Mouse (Mus musculus): Measurements from ENCODE around the gene Prkcsh.

Prkcsh gene

DNA sequence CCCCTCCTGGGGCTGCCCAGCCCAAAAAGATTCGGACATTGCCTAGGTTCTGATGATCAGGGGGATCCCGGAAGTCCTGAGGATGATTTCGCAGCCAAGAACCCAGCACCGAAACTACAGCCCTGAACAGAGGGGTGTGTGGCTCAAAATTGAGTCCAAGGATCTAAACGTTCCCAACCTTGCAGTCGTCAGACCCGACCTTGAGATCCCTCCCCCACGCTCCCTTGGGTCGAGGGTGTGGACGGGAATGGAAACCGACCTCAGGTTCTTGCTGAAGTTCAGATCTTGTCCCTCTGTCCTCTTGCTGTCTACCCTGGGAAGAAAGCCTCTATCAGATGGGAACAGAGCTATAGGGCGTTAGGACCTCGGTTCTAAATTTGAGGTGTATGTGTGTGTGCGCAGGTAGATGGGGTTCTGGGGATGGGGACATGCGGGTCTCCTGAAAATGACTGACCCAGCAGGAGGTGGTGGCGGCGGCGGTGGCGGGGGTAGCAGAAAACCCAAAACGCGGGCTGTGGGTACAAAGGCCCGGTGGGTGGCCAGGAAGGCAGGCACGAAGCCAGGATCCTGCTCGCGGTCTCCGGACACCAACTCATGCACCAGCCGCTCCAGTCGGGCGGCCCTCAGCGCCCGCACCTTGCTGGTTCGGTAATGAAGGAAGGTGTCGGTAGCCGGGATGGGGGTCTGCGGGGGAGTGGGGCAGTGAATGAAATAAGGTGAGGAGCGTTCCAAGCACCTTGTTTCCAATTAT lies 14.8 kb upstream of the Prkcsh start:
- peak; percentile 28 for DNase-seq (ENCODE audit: low read depth, low spot score)

DNA sequence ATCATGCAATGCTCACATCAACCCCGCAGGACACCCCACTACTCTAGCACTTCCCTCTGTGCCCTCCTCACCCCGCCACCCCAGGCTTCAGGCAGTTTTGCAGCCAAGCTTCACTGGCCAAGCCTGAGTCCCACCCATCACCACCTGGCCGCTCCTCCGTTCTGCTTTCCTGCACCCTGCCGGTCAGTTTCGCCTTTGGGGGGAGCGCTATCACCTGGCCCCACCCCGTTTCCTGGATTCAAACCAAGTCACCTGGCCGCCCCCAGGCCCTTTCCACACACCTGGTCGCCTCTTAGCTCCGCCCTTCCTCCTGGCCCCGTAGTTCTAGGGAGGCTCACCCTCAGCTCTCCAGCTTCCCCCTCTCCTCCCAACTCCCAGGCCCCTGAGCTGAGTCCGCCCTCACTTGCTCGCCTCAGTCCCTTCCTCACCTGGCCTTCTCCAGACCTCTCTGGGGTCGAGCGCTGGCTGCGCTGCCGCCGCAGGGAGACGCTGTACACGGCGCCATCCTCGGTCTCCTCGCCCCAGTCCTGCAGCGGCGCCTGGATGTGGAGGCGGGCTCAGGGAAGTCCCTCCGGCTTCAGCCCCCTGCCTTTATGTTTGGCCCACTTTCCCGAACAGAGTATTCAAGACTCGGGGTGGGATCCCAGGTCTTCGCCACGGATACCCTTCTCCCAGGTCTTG lies 14.0 kb upstream of the Prkcsh start:
- peak; percentile 24 for DNase-seq (ENCODE audit: low read depth, low spot score)

DNA sequence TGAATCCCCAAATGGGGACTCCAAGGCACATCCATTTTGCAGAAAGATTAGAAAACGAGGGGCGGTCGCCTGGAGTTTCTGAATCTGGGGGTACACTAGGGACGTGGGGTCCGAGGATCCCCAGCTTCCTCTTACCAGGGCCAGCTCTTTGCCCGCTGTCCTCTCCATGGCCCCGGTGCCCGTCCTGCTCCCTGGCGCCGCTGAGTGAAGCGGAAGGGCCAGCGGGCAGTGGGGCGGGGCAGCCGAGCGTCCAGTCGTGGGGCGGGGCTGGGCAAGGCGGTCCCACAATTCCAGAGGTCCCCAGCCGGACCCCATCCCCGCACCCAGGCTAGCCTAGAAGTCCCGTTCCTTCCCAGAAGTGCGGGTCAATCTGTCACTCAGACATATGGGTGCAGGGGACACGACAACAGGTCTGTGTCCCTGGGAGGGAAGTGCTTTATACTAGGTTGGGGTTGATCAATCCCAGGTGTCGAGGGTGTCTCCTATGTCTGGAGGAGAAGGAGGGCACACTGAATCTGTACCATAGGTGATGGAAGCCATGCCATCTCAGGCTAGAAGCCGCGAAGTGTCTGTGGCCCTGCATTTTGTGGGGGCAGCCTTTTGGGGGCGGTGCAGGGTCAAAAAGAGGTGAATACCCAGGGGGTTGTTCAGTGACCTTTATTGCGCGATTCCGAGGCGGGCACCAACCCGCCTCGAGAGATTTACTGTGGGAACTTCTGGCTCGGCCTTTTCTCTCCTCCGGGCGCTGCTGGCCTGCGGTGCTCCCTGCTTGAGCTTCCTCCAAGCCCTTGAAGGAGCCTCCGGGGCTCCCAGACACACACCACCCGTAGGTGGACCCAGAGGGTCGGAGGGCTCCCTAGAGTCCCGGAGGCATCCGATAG lies 13.1 kb upstream of the Prkcsh start, which contains the start of gene Rgl3:
Gene Rgl3 (minus strand): TSS at position 217 of the 881 bp plus-strand sequence.
- DNase-seq (ENCODE audit: low read depth, low spot score) = no peak

- DNase-seq (ENCODE audit: low read depth, low spot score) = no peak
These were observed 10.4 kb upstream of the Prkcsh start for GRCm38 (mm10) chr9:21992227-21992626.

DNA sequence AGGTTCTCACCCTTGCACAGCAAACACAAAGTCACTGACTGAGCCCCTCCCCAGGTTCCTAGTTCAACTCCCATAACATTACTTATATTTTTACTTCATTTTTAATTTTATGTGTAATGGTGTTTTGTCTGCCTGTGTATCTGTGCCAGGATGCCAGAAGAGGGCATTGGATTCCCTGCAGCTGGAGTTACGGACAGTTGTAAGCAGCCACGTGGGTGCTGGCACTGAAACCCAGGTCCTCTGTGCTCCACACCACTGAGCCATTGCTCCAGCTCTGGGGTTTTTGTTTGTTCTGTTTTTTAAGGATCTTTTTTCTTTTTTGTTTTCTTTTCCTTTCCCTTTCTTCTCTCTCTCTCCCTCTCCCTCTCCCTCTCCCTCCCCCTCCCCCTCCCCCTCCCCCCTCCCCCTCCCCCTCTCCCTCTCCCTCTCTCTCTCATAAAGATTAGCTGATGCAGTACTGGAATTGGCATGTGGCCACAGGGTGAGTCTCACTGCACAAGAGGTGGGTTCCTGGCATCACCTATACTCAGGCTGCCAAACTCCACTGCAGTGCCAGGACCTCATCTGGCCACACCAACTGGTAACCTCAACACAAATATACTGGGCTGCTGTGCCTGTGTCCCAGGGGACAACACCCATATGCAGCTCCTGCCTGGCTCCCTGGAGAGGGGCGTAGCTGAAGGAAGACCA lies 6.3 kb upstream of the Prkcsh start:
- DNase-seq (ENCODE audit: low read depth, low spot score) = no peak

DNA sequence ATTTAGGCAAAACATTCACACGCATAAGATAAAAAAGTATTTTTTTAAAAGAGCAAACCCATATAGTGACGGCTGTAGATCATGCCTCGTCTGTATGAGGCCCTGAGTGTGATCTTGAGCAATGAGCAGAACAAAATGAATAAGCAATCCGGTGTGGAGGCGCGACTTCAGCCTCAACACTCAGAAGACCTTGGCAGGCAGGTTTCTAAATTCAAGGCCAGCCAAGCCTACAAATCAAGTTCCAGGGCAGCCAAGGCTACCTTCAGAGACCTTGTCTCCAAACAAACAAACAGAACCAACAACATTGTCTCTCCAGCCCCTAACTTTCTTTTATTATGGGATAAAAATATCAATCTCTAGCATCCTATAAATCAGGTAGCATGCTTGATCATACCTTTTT lies 2.3 kb upstream of the Prkcsh start:
- no peak for DNase-seq (ENCODE audit: low read depth, low spot score)

GRCm38 (mm10) chr9:22001633-22002032 lies 973 bp upstream of the Prkcsh start:
- DNase-seq (ENCODE audit: low read depth, low spot score) = peak; percentile 34

DNA sequence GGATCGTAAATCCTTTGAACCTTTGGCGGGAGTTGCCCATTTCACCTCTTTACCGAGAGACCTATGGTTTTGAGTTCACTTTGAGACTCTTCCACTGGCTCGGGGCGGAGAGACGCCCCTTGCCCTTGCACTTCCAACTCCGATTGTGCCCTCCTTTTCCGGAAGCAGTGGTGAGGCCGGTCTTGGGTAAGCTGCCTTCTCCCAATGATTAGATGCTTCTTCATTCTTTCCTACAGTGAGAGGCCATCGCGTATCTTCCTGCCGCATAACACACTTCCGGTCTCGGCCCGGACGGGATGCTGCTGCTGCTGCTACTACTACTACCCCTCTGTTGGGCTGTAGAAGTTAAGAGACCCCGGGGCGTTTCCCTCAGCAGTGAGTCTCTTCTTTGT lies 553 bp downstream of the Prkcsh start:
- DNase-seq (ENCODE audit: low read depth, low spot score) = no peak

DNA sequence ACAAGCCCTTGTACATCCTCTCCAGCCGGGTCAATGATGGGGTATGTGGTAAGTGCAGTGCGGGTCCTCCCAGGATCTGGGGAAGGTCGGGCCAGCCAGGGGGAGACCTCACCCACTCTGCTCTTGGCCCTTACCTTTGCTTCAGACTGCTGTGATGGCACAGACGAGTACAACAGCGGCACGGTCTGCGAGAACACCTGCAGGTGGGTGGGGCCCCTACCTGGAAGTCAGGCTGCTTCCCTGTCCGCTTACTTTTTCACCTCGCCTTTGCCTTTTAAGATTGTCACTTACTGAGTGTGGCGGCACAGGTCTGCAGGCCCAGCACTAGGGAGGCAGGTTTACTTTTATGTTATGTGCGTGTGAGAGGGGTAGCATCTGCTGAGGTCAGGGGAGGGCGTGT lies 1.9 kb downstream of the Prkcsh start:
- no peak for DNase-seq (ENCODE audit: low read depth, low spot score)

GRCm38 (mm10) chr9:22011055-22011454 lies 8.4 kb downstream of the Prkcsh start:
- no peak for DNase-seq (ENCODE audit: low read depth, low spot score)

- no peak for DNase-seq (ENCODE audit: low read depth, low spot score)
These were observed 10.1 kb downstream of the Prkcsh start for GRCm38 (mm10) chr9:22012731-22013130.

DNA sequence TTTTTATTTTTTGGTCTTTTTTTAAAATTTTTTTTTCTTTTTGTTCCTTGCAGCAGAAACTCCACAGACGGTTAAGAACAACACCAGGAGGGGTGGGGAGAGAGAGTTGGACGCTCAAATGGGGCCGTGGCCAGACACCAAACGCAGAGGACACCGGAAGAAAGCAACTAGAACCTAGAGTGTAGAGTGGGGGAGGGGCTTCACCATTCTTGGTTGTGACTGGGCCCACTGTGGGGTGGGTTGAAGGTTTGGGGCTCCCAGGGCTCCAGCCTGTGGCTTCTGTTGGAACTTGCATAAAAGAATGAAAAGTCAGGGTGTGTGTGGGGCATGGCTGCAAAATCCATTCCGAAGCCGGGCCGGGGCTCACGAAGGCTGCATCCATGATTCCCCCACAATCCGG lies 13.6 kb downstream of the Prkcsh start:
- DNase-seq (ENCODE audit: low read depth, low spot score) = no peak

DNA sequence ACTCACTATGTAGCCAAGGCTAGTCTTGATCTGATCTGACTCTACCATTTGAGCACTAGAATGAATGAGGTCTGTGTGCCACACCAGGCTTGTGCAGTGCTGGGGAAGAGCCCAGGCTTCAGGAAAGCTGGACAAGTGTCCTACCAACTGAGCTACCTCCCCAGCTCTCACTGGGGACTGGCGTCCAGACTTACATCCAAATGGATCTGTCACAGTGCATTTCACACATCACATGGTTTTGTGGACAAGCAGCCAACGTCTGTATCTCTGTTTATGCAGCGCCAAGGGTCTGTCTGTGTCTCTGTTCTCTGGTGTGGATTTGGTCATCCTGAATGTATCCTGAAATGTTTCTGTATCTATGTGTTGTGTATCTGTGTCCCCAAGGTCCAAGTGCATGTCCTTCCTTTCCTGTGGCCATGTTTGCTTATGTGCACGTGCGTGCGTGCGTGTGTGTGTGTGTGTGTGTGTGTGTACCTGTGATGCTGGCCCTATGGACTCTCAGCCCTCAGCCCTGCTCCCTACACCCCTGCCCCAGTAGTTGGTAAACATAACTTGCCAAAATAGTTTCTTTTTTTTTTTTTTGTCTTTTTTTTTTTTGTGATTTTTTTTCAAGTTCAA lies 14.7 kb downstream of the Prkcsh start:
- no peak for DNase-seq (ENCODE audit: low read depth, low spot score)

GRCm38 (mm10) chr9:22024592-22024991 lies 22.0 kb downstream of the Prkcsh start:
- DNase-seq (ENCODE audit: low read depth, low spot score) = no peak

- DNase-seq (ENCODE audit: low read depth, low spot score) = no peak
These were observed 25.9 kb downstream of the Prkcsh start for GRCm38 (mm10) chr9:22028467-22028866.

GRCm38 (mm10) chr9:22030386-22030785 lies 27.8 kb downstream of the Prkcsh start:
- no peak for DNase-seq (ENCODE audit: low read depth, low spot score)

- no peak for DNase-seq (ENCODE audit: low read depth, low spot score)
These were observed 32.9 kb downstream of the Prkcsh start for GRCm38 (mm10) chr9:22035300-22036044.

- no peak for DNase-seq (ENCODE audit: low read depth, low spot score)
These were observed 35.2 kb downstream of the Prkcsh start for GRCm38 (mm10) chr9:22037826-22038225.

DNA sequence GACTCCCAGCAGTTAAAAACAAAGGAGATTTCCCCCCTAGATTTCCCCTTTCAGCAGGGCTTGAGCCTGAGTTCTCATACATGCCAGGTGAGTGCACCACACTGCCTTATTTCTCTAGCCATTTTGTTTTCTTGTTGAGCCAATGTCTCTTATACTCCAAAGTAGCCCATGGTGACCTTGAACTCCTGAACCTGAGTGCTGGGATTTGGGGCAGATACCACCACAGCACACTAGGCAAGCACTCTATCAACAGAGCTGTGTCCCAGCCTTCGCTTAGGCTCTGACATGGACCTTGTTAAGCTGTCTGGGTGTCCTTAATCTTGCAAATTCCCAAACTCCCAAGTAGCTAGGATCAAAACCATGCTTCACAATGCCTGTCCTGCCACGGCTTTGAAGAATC lies 39.2 kb downstream of the Prkcsh start:
- peak; percentile 52 for DNase-seq (ENCODE audit: low read depth, low spot score)

GRCm38 (mm10) chr9:22047329-22047728 lies 44.7 kb downstream of the Prkcsh start:
- DNase-seq (ENCODE audit: low read depth, low spot score) = no peak

Data from R1 (cell line).